Mouse (Mus musculus) forebrain, postnatal 0 days (tissue): ENCODE results near the gene Auts2. TPM values are rescaled to one million over a fixed set of nuclear protein-coding genes. Genes with fewer than 3 reads are reported as not detected.

ENCODE experiments used
- ATAC-seq: fragments of 200-750 bp; cut with Nextera tagmentation; 2 replicates; pipeline ENCODE4 v1.8.0; 2017; ENCODE audit warnings: mild to moderate bottlenecking, moderate library complexity
- DNase-seq: peaks from one replicate; pipeline ENCODE4 v3.0.0-alpha.2; 2015
- H3K27ac ChIP-seq: fragments of 300-500 bp; sonication (generic); 2 replicates; pipeline ENCODE4 v1.5.1; 2014; ENCODE audit warnings: low read depth, mild to moderate bottlenecking, antibody characterized with exemption, low read length, moderate library complexity, mixed read lengths
- H3K27me3 ChIP-seq: fragments of 300-500 bp; sonication (generic); 2 replicates; pipeline ENCODE4 v1.6.1; 2014; ENCODE audit warnings: mild to moderate bottlenecking, low read length, mixed read lengths; ENCODE audit not compliant: insufficient read depth
- H3K36me3 ChIP-seq: fragments of 300-500 bp; sonication (generic); 2 replicates; pipeline ENCODE4 v1.6.1; 2014; ENCODE audit warnings: mild to moderate bottlenecking, moderate library complexity; ENCODE audit not compliant: insufficient read depth
- H3K4me1 ChIP-seq: fragments of 300-500 bp; sonication (generic); 2 replicates; pipeline ENCODE4 v1.6.1; 2014; ENCODE audit warnings: antibody characterized with exemption; ENCODE audit not compliant: insufficient read depth
- H3K4me2 ChIP-seq: fragments of 300-500 bp; sonication (generic); 2 replicates; pipeline ENCODE4 v1.6.1; 2014; ENCODE audit warnings: low read depth, mild to moderate bottlenecking, moderate library complexity
- H3K4me3 ChIP-seq: fragments of 300-500 bp; sonication (generic); 2 replicates; pipeline ENCODE4 v1.5.1; 2014; ENCODE audit warnings: low read depth, low read length, mixed read lengths
- H3K9ac ChIP-seq: fragments of 300-500 bp; sonication (generic); 2 replicates; pipeline ENCODE4 v1.6.1; 2014; ENCODE audit warnings: mild to moderate bottlenecking
- H3K9me3 ChIP-seq: fragments of 300-500 bp; sonication (generic); 2 replicates; pipeline ENCODE4 v1.6.1; 2016; ENCODE audit warnings: low read length
- CTCF ChIP-seq: sonication (generic); IDR thresholded peaks from 2 replicates; pipeline ENCODE4 v1.5.1; 2016; ENCODE audit warnings: antibody characterized with exemption, control low read depth, low read depth
- WGBS: fragments of 180-500 bp; shearing (Covaris S2); extraction: QIAGEN DNeasy Blood & Tissue Kit; methylation state at CpG from one replicate; pipeline ENCODE4 v1.1.7; 2014; 5-methylcytosine and 5-hydroxymethylcytosine counted together
- polyA plus RNA-seq: library from polyadenylated mRNA; unstranded; fragments of >200 nt; fragmentation: Nextera tagmentation; extraction: Ambion mirVana; gene quantifications from 2 replicates; pipeline ENCODE4 v1.2.1, GENCODE M21; 2015
- total RNA-seq: library from RNA; depleted of rRNA; stranded (reverse); fragments of >200 nt; gene quantifications from 2 replicates; pipeline ENCODE4 v1.2.3, GENCODE M21; 2014

Gene Auts2
- total and polyA plus RNA-seq, 2 experiments from 2014 or later = 40.9 to 66.2 TPM

DNA sequence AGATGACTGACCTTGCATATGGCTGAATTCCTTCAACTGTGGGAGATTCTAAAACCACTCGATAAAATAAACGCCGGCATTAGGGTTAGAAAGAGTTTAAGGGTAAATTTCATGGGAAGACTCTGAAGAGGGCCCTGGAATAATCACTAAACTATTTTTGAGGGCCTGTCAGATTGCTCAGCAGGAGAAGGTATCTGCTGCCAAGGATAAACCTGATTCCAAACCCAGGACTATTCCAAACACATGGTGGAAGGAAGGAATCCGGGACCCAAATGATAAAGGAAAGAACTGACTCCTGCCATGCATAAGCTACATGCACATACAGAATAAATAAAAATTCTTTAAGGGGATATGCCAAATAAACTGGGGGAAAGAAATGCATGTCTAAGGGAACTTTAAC is 399.0 kb downstream of the Auts2 start:
- ATAC-seq (no peak), DNase-seq (no peak)
- TF ChIP-seq CTCF = no peak
- Histone ChIP-seq H3K4me3 (no peak overlapping the region), H3K27me3 (no peaks in the 10 kb centered on the region), H3K4me1 (no peaks in the 10 kb centered on the region; the same call in 1 of the 2 replicates), H3K27ac (no peak overlapping the region), H3K36me3 (no peaks in the 10 kb centered on the region), H3K9ac (no peak overlapping the region), H3K9me3 (no peaks in the 10 kb centered on the region), H3K4me2 (no peak overlapping the region)
- WGBS = 81% methylated on average over 4 of the region's 4 CpGs

DNA sequence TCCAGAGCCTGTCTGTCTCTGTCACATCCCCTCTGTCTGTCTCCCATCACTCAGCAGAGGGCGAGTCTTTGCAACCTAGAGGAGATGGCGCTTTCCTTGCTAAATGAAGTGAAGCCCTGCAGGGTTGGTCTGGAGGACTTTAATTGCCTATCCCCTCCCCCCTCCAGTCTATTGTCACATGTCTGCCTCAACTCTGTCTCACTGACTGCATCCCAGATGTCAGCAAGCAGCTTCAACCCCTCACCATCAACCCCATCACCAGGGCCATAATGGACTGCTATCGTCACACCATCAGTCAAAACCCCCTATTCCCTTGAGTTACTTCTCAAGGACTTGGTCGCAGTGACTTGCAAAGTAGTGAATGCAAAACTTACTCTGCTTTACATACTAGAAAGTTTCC is 402.3 kb downstream of the Auts2 start:
- DNase-seq (no peak), ATAC-seq (no peak)
- 80% methylated on average over 4 of the region's 4 CpGs for WGBS
- no peaks in the 10 kb centered on the region for H3K36me3 ChIP-seq
- H3K4me1 ChIP-seq = no peaks in the 10 kb centered on the region
- no peak overlapping the region for H3K4me3 ChIP-seq
- no peak overlapping the region for H3K4me2 ChIP-seq
- no peaks in the 10 kb centered on the region for H3K9me3 ChIP-seq
- H3K27me3 ChIP-seq = no peaks in the 10 kb centered on the region
- H3K27ac ChIP-seq = no peak overlapping the region
- TF ChIP-seq CTCF = no peak
- H3K9ac ChIP-seq = no peak overlapping the region

GRCm38 (mm10) chr5:132135941-132136663 is 407.0 kb downstream of the Auts2 start:
- DNase-seq (peak; percentile 78), ATAC-seq (peak; percentile 95)
- Histone ChIP-seq H3K27ac (no peak overlapping the region), H3K9me3 (no peaks in the 10 kb centered on the region), H3K36me3 (no peaks in the 10 kb centered on the region), H3K4me3 (no peak overlapping the region), H3K9ac (no peak overlapping the region), H3K27me3 (no peaks in the 10 kb centered on the region), H3K4me1 (no peaks in the 10 kb centered on the region), H3K4me2 (no peak overlapping the region)
- 25% methylated on average over 7 of the region's 7 CpGs for WGBS
- TF ChIP-seq CTCF = no peak

DNA sequence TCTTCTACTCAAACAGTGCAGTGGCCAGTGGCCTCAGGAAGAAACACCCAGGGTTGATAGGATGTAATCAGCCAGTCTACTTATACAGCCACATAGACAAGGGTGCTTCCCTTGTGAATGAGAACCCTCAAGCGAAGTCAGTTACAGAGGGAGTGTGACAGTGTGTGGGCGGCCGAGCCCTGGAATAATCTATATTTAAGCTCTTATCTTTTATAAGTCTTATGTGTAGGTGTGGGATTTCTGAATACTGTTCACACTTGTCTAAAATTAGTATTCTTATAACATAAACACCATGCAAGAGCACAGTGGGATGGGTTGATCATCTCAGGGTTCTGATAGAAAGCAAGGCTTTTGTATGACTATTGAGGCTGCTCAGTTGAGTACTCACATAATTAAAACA is 411.2 kb downstream of the Auts2 start:
- Histone ChIP-seq H3K27me3 (no peaks in the 10 kb centered on the region), H3K4me3 (no peak overlapping the region), H3K4me1 (no peaks in the 10 kb centered on the region; the same call in 1 of the 2 replicates), H3K36me3 (no peaks in the 10 kb centered on the region), H3K9me3 (no peaks in the 10 kb centered on the region), H3K27ac (no peak overlapping the region), H3K9ac (no peak overlapping the region), H3K4me2 (no peak overlapping the region)
- no peak for DNase-seq
- ATAC-seq = no peak
- TF ChIP-seq CTCF = no peak
- whole genome bisulfite sequencing = 88% methylated on average over 3 of the region's 3 CpGs

- WGBS = 67% methylated on average over 4 of the region's 4 CpGs
- Histone ChIP-seq H3K9me3 (no peaks in the 10 kb centered on the region), H3K4me1 (no peaks in the 10 kb centered on the region; the same call in 1 of the 2 replicates), H3K9ac (no peak overlapping the region), H3K4me3 (no peak overlapping the region), H3K27me3 (no peaks in the 10 kb centered on the region), H3K4me2 (no peak overlapping the region), H3K36me3 (no peaks in the 10 kb centered on the region), H3K27ac (no peak overlapping the region)
- no peak for TF ChIP-seq CTCF
- DNase-seq (no peak), ATAC-seq (no peak)
These were observed 412.6 kb downstream of the Auts2 start for GRCm38 (mm10) chr5:132130577-132130976.

DNA sequence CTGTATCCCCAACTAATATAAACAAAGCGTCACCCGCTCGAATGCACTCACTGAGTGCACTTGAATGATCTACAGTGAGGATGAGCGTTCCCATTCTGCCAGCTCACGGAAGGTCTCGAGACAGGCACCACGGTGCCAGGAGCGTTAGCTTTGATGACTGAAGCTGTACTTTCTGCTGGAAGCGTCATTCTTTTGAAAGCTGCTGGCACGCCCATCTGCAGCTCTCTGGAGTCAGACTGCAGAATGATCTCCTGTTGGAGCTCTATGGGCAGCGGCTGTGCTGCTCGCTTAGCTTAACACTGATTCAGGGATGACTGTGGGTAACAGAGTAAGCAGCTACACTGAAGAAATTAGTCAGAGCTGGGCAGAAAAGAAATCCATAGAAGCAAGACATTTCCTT is 416.5 kb downstream of the Auts2 start:
- no peaks in the 10 kb centered on the region; the same call in 1 of the 2 replicates for H3K4me1 ChIP-seq
- 29% methylated on average over 12 of the region's 12 CpGs for WGBS
- H3K9ac ChIP-seq = no peak overlapping the region
- no peaks in the 10 kb centered on the region for H3K9me3 ChIP-seq
- H3K4me3 ChIP-seq = no peak overlapping the region
- no peak for TF ChIP-seq CTCF
- ATAC-seq (peak; percentile 53), DNase-seq (peak; percentile 50)
- H3K27me3 ChIP-seq = no peaks in the 10 kb centered on the region
- H3K27ac ChIP-seq = no peak overlapping the region
- H3K4me2 ChIP-seq = no peak overlapping the region
- no peaks in the 10 kb centered on the region for H3K36me3 ChIP-seq

GRCm38 (mm10) chr5:132115631-132116030 is 427.5 kb downstream of the Auts2 start:
- Histone ChIP-seq H3K4me3 (no peak overlapping the region), H3K27me3 (no peaks in the 10 kb centered on the region)
- TF ChIP-seq CTCF = peak; percentile 71

More at GRCm38 (mm10) chr5:132115631-132116030, 427.5 kb downstream of the Auts2 start:
- no peaks in the 10 kb centered on the region for H3K36me3 ChIP-seq
- peak; percentile 83 for DNase-seq
- H3K27ac ChIP-seq = no peak overlapping the region
- ATAC-seq = peak; percentile 60; the same call in 1 of the 2 replicates
- no peak overlapping the region for H3K9ac ChIP-seq
- no peaks in the 10 kb centered on the region for H3K9me3 ChIP-seq
- H3K4me2 ChIP-seq = no peak overlapping the region
- H3K4me1 ChIP-seq = no peaks in the 10 kb centered on the region
- WGBS = 59% methylated on average over 3 of the region's 3 CpGs
